Mouse (Mus musculus) natural killer cell, adult 2 months (primary cell): ENCODE data around the gene Lrit2.

Experiments used
- DNase-seq, 2 experiments: peaks; one replicate each; pipeline ENCODE4 v3.0.0; 2022; ENCODE audit warnings: low spot score in 2 of 2

The Lrit2 gene

DNA sequence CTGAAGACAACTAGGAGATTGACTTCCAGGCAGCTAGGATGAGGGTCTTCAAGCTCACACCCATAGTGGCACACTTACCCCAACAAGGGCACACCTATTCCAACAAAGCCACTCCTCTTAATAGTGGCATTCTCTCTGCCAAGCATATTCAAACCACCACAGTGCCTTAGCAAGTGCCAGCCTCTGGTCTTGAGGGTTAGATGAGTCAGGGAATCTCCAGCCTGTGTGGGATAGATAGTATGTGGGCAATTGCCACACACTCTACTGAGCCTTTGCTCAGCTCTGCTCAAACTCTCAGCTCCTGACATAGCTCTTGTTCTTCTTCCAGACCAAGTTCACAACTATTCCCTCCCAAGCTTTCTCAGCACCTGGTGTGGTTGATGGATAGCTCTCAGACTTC lies 43.6 kb downstream of the Lrit2 start:
- DNase-seq = no peak

DNA sequence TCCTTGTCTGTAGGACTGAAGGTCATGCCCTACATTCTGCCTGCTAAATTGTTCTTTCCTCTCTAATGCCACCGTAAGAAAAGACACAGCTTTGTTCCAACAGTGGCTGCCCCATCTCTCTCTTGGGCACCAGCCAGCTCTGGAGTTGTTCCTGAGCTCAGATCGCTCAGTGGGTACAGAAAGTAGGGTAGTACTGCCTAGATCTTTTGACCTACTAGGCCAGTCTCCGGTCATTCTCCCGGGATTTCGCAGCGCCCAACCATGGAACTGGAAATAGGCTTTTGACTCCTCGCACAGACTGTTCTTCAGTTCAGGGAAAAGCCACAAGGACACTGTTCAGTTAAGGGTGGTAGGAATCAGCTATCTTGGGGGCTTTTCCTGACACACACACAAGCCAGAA lies 45.2 kb downstream of the Lrit2 start:
- no peak for DNase-seq

DNA sequence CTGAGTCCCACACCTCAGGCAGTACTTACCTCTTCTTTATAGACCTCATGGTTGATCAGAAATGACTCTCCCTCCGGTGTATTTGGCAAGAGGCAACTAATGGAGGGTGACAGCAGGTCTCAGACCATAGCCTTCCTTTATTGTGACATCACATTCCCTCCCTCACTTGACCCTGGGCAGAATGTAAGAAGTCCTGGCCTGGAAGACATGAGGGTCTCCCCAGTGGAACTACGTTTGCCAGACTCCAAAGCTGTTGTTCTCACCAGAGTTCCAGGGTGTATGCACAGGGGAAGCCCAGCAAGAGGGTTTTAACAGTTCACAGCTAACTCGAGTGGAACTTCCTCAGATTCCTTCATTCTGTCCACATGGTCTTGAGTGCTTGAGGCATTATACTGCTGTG lies 46.2 kb downstream of the Lrit2 start, which contains the start of gene 2610528A11Rik:
Gene 2610528A11Rik, minus strand, starts transcription at position 101 of the 400 bp plus-strand sequence.
- no peak for DNase-seq

DNA sequence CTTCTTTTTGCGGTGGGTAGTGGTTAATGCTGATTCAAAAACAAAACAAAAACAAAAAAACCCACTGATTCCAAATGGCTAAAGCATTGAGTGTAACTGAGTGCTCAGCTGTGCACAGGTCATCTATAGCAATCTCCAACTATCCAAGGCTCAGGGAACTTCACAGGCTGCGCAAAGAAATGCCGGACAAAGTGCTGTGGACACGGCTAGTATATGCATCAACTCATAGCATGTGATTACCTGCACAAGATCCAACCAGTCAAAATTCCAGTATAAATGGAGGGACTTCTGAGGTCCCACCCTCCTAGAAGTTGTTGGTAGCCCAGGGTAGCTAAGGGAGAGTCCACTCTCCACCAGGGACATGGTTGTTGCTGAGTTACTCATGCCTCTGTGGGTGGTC lies 51.5 kb downstream of the Lrit2 start:
- DNase-seq = no peak
